Mouse (Mus musculus): Measurements from ENCODE around the gene Gabrr2. TPM values are rescaled to one million over a fixed set of nuclear protein-coding genes. Genes with fewer than 3 reads are reported as not detected.

Gabrr2 gene
- polyA plus RNA-seq (2017; shearing (Covaris generic)): 10 to 100 TPM; 11.8 to 57.3 TPM

DNA sequence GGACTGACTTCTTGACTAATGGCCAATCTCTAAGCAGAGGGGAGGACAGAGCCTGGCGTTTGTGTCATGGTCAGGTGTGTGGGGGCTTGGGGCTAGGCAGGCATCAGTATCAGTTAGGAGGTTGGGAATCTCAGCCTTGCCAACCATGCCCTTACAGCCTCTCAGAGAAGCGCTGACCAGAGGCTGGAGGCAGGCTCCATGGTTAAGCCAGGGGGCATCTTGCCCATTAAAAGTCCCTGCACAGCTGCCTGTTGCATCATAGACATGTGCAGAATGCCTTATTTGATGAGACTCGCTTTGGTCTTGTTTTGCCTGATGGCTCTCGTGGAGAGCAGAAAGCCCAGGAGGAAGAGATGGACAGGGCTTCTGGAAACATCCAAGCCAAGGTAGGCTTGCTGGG is at the start of gene Gabrr2:
Gene Gabrr2, plus strand, starts transcription at position 19 of the 400 bp plus-strand sequence.

DNA sequence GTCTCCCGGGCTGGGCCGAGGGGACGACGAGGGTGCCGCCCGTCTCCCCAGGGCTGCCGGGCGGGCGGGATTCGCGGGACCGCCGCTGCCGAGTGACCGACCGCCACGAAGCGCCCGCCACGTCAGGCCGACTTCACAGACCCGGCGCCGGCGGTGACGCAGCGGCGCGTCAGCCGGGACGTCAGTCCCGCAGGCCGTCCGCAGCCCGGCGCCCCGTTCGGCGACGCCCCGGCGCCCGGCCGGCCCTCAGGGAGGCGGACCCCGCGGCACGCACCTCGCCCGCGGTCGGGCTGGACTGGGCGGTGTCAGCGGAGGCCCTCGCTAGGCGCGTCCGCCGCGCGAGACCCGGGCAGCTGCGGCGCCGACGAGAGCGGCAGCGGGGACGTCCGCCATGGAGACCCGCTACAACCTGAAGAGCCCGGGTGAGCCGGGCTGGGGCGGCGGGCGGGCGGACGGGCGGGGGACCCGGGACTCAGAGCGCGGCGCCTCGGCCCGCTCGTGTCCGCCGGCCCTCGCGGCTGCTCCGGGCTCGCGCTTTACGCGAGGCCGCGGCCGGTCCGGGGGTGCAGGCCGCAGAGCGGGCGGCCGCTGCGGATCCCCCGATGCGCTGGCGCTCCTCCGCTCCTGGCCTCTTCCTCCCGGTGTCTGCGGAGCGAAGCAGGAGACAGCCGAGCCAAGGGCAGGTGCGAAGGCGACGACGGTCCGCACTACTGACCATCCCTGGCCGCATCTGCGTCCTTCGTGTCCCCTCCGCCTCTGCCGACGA is 31.4 kb upstream of the Gabrr2 start, which contains the start of gene Ube2j1:
Gene Ube2j1, plus strand, starts transcription at position 222 of the 766 bp plus-strand sequence.

DNA sequence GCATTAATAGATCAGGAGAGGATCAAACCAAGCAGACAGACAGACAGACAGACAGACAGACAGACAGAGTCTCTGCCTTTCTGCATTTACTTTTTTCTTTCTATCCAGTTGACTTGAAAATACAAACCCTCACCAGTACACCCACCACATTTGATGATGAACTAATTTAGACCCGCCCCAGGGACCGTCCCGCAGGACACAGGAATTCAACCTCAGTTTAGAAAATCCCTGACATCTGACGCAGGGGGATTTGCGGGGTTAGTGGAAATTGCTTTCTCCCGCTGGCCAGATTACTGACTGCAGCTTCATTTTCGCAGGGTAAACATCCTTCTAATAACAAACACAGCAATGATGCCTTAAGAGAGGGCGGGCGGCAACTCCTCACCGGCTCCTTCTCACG is 69.4 kb downstream of the Gabrr2 start, which contains the start of gene Gabrr1:
Gene Gabrr1, plus strand, starts transcription at position 301 of the 400 bp plus-strand sequence.

Other genes starting within 250 kb of the Gabrr2 start
- 1 to 10 TPM; 1.9 to 5.3 TPM for gene Ankrd6, start 112.2 kb upstream of the Gabrr2 start, polyA plus RNA-seq (2017; shearing (Covaris generic))
- 1 to 10 TPM; 6.2 to 9.6 TPM for gene Rragd, start 80.0 kb upstream of the Gabrr2 start, polyA plus RNA-seq (2017; shearing (Covaris generic))
- 100 to 1,000 TPM in 1 of 2 experiments, 10 to 100 TPM in 1; 92.8 to 121 TPM for gene Ube2j1, start 31.6 kb upstream of the Gabrr2 start, polyA plus RNA-seq (2017; shearing (Covaris generic))
- gene Gabrr1, start 69.5 kb downstream of the Gabrr2 start, polyA plus RNA-seq (2017; shearing (Covaris generic)): not detected
- under 1 TPM in 1 of 2 experiments, not detected in 1; 0.21 TPM for gene Pm20d2, start 126.7 kb downstream of the Gabrr2 start, polyA plus RNA-seq (2017; shearing (Covaris generic))
- 1 to 10 TPM; 2.4 to 6.9 TPM for gene Srsf12, start 146.0 kb downstream of the Gabrr2 start, polyA plus RNA-seq (2017; shearing (Covaris generic))
- gene Pnrc1, start 227.2 kb downstream of the Gabrr2 start, polyA plus RNA-seq (2017; shearing (Covaris generic)): 100 to 1,000 TPM; 440 to 474 TPM
- 10 to 100 TPM; 54.5 to 55.2 TPM for gene Rngtt, start 247.3 kb downstream of the Gabrr2 start, polyA plus RNA-seq (2017; shearing (Covaris generic))